ENCODE assay signal across 10 mouse cellular contexts in the genomic region with DNA sequence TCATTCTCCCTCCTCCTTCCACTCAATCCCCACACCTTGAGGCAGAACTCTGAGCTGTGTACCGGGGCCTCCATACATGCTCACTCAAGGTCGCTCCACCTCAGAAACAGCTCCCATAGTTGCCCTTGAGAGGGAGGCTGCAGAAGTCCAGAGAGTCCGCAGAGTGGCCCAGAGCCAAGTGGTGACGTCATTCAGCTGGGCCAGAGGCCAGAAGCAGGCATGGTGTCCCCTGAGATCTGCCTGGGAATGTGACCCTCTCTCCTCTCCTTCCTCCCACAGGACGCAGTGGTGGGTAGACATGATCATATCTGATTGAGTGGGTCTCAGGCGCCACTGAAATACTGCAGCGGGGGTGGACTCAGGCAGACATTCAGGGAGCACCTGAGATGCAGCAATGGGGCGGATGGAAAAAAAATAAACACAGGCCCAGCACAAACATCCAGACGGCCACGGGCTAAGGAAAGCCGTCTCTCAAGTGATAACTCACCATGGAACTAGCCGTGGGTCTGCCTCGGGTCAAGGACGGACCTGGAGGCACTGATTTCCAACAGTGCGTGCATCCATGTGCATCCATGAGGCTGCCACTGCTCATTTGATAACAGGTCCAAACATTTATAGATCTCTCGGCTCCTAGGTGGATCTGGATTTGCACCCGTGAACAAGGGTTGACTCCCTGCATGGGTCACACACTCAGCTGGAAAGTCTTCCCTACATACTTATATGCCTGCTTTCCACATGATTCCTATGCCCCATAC. TPM values are rescaled to one million over a fixed set of nuclear protein-coding genes. Genes with fewer than 3 reads are reported as not detected.
A peak's percentile ranks its signal among the peaks of the same experiment; 100 is the strongest.
DNase-seq lines count a peak whose midpoint lies in the region; ATAC-seq and TF ChIP-seq lines count a peak whose summit lies in the region.
"Had no signal": no experiment of that assay in that cellular context is flagged by ENCODE, and none has a peak within 500 bp of the region (broad histone marks: within the 10 kb centered on the region; RNA-seq: fewer than 3 reads in every experiment).

No protein-coding gene starts in this region.

- no peak overlapping the region for H3K9ac ChIP-seq in limb, embryonic 13.5 days
- H3K9ac ChIP-seq in kidney, postnatal 0 days (ENCODE audit: low read depth, low read length) = no peak overlapping the region
- H3K9ac ChIP-seq: embryonic facial prominence, embryonic 13.5 days had no signal

- no peaks in the 10 kb centered on the region for H3K36me3 ChIP-seq in limb, embryonic 13.5 days
- H3K36me3 ChIP-seq in limb, embryonic 10.5 days = no peaks in the 10 kb centered on the region
- no peaks in the 10 kb centered on the region for H3K36me3 ChIP-seq in heart, embryonic 10.5 days
- H3K36me3 ChIP-seq in kidney, postnatal 0 days (ENCODE audit: insufficient read depth, low read length) = no peaks in the 10 kb centered on the region
- H3K36me3 ChIP-seq: embryonic facial prominence, embryonic 13.5 days had no signal

- 66% methylated on average over 17 of the region's 17 CpGs for WGBS in limb, embryonic 13.5 days
- WGBS in limb, embryonic 10.5 days = 87% methylated on average over 17 of the region's 17 CpGs
- WGBS in heart, embryonic 10.5 days = 53% methylated on average over 17 of the region's 17 CpGs
- 18% methylated on average over 17 of the region's 17 CpGs for WGBS in kidney, postnatal 0 days

- no peak for TF ChIP-seq CTCF in kidney, postnatal 0 days (IDR thresholded peaks at IDR 0.05; ENCODE audit: low read depth)

- H3K9me3 ChIP-seq in limb, embryonic 13.5 days = no peaks in the 10 kb centered on the region; the same call in 1 of the 2 replicates
- no peaks in the 10 kb centered on the region for H3K9me3 ChIP-seq in limb, embryonic 10.5 days (replicated peaks)
- no peaks in the 10 kb centered on the region for H3K9me3 ChIP-seq in heart, embryonic 10.5 days
- no peaks in the 10 kb centered on the region for H3K9me3 ChIP-seq in kidney, postnatal 0 days (replicated peaks; ENCODE audit: low read length)
- H3K9me3 ChIP-seq: embryonic facial prominence, embryonic 13.5 days had no signal

- ATAC-seq in limb, embryonic 13.5 days (ENCODE audit: low FRiP score, low read depth) = 0 out of 2 replicates have a peak, but pooled peaks have one; percentile 15
- ATAC-seq in kidney, postnatal 0 days (replicated peaks; ENCODE audit: low FRiP score, low read depth) = peak; percentile 87
- no peak for ATAC-seq in inflammation-experienced regulatory T-cells, adult 6 months

- H3K4me1 ChIP-seq in limb, embryonic 13.5 days = peaks cover 5% of the 10 kb centered on the region; the same call in 1 of the 2 replicates
- H3K4me1 ChIP-seq in limb, embryonic 10.5 days = no peaks in the 10 kb centered on the region
- peaks cover 10% of the 10 kb centered on the region for H3K4me1 ChIP-seq in heart, embryonic 10.5 days
- no peaks in the 10 kb centered on the region; the same call in 1 of the 2 replicates for H3K4me1 ChIP-seq in kidney, postnatal 0 days (replicated peaks; ENCODE audit: insufficient read depth, low read length)
- H3K4me1 ChIP-seq: embryonic facial prominence, embryonic 13.5 days had no signal

- intact Hi-C loops in left cerebral cortex, postnatal 14 days (cut with DNase I) = no loop called here

- H3K27me3 ChIP-seq in limb, embryonic 13.5 days = no peaks in the 10 kb centered on the region
- no peaks in the 10 kb centered on the region for H3K27me3 ChIP-seq in limb, embryonic 10.5 days (ENCODE audit: low read depth, poor library complexity, severe bottlenecking)
- no peaks in the 10 kb centered on the region for H3K27me3 ChIP-seq in heart, embryonic 10.5 days (ENCODE audit: insufficient read depth, poor library complexity, severe bottlenecking)
- H3K27me3 ChIP-seq in kidney, postnatal 0 days (ENCODE audit: insufficient read depth, low read length) = no peaks in the 10 kb centered on the region
- H3K27me3 ChIP-seq: embryonic facial prominence, embryonic 13.5 days had no signal

- no peak overlapping the region for H3K4me3 ChIP-seq in limb, embryonic 13.5 days
- H3K4me3 ChIP-seq in limb, embryonic 10.5 days = no peak overlapping the region
- H3K4me3 ChIP-seq in heart, embryonic 10.5 days = no peak overlapping the region
- H3K4me3 ChIP-seq in kidney, postnatal 0 days (replicated peaks; ENCODE audit: low read depth, low read length) = no peak overlapping the region
- H3K4me3 ChIP-seq: embryonic facial prominence, embryonic 13.5 days had no signal

- H3K27ac ChIP-seq in limb, embryonic 13.5 days = no peak overlapping the region
- H3K27ac ChIP-seq in limb, embryonic 10.5 days = no peak overlapping the region
- peak overlapping the region; percentile 49 for H3K27ac ChIP-seq in heart, embryonic 10.5 days
- peak overlapping the region; percentile 38; the same call in 1 of the 2 replicates for H3K27ac ChIP-seq in kidney, postnatal 0 days
- H3K27ac ChIP-seq: embryonic facial prominence, embryonic 13.5 days; macrophage had no signal

- no peak overlapping the region for H3K4me2 ChIP-seq in limb, embryonic 13.5 days (replicated peaks)
- no peak overlapping the region for H3K4me2 ChIP-seq in kidney, postnatal 0 days (ENCODE audit: low read length)
- H3K4me2 ChIP-seq: embryonic facial prominence, embryonic 13.5 days had no signal

- DNase-seq in limb, embryonic 10.5 days (ENCODE audit: low spot score) = no peak
- DNase-seq in cerebellum, adult 18-20 months = peak; percentile 60 to 73
- peak; percentile 90 for DNase-seq in heart, embryonic 10.5 days (ENCODE audit: low spot score)
- peak; percentile 80 for DNase-seq in kidney, postnatal 0 days (ENCODE audit: low spot score)
- peak; percentile 77 for DNase-seq in ovary, adult 18-20 months (ENCODE audit: low spot score)
- DNase-seq in left cerebral cortex, postnatal 14 days (ENCODE audit: low spot score in 2 of 2) = no peak

RNA-seq across cellular contexts. Expression of a gene that starts 34.1 kb away (rescaled TPM):
- polyA plus RNA-seq in limb, embryonic 13.5 days (2015; fragmentation: Nextera tagmentation; extraction: Ambion mirVana) = 30.0 and 30.1 TPM in 2 replicates
- polyA plus RNA-seq in limb, embryonic 10.5 days (2016; fragmentation: Nextera tagmentation; extraction: Ambion mirVana) = 42.4 and 47.2 TPM in 2 replicates
- 18.7 and 26.5 TPM in 2 replicates for polyA plus RNA-seq in heart, embryonic 10.5 days (2016; fragmentation: Nextera tagmentation; extraction: Ambion mirVana)
- 48.0 and 51.5 TPM in 2 replicates for polyA plus RNA-seq in kidney, postnatal 0 days (2015; fragmentation: Nextera tagmentation; extraction: Ambion mirVana)
- polyA plus RNA-seq in inflammation-experienced regulatory T-cells, adult 6 months (2017; shearing (Covaris generic)) = 10 to 100 TPM; 23.4 to 40.5 (median 34.5) TPM
- total RNA-seq in left cerebral cortex, postnatal 14 days (2021) = 10 to 100 TPM; 27.9 to 28.4 TPM

RNA-seq across cellular contexts. Expression of a gene that starts 36.2 kb away (rescaled TPM):
- polyA plus RNA-seq in limb, embryonic 13.5 days (2015; fragmentation: Nextera tagmentation; extraction: Ambion mirVana) = 31.2 and 31.6 TPM in 2 replicates
- 44.9 and 47.3 TPM in 2 replicates for polyA plus RNA-seq in limb, embryonic 10.5 days (2016; fragmentation: Nextera tagmentation; extraction: Ambion mirVana)
- 14.3 and 23.2 TPM in 2 replicates for polyA plus RNA-seq in heart, embryonic 10.5 days (2016; fragmentation: Nextera tagmentation; extraction: Ambion mirVana)
- polyA plus RNA-seq in kidney, postnatal 0 days (2015; fragmentation: Nextera tagmentation; extraction: Ambion mirVana) = 32.3 and 37.8 TPM in 2 replicates
- polyA plus RNA-seq in inflammation-experienced regulatory T-cells, adult 6 months (2017; shearing (Covaris generic)) = 1 to 10 TPM; 4.5 to 8.6 (median 6.0) TPM
- total RNA-seq in left cerebral cortex, postnatal 14 days (2021) = 10 to 100 TPM; 63.0 to 69.9 TPM

Comparison
In these comparisons a context has a peak if more than half of its experiments do, and no peak if none do; other contexts are left out.
1. H3K27ac ChIP-seq: peak in heart, embryonic 10.5 days (single experiment) and kidney, postnatal 0 days (single experiment); none in limb, embryonic 13.5 days (single experiment) and limb, embryonic 10.5 days (single experiment).
2. DNase-seq: peak in cerebellum, adult 18-20 months (2 of 2), heart, embryonic 10.5 days (single experiment), kidney, postnatal 0 days (single experiment) and ovary, adult 18-20 months (single experiment); none in limb, embryonic 10.5 days (single experiment) and left cerebral cortex, postnatal 14 days (0 of 2).